Mouse (Mus musculus) olfactory bulb, adult 2 months (tissue): ENCODE results near the gene Olfr571. TPM values are rescaled to one million over a fixed set of nuclear protein-coding genes. Genes with fewer than 3 reads are reported as not detected.

Source experiments
- H3K27ac ChIP-seq: fragments of 200-500 bp; 2 replicates; pipeline ENCODE4 v1.5.1; 2012; ENCODE audit warnings: low read depth, low read length; ENCODE audit not compliant: insufficient read depth
- H3K4me1 ChIP-seq: fragments of 200-500 bp; 2 replicates; pipeline ENCODE4 v1.6.1; 2012; ENCODE audit warnings: low read length; ENCODE audit not compliant: control insufficient read depth, insufficient read depth
- H3K4me3 ChIP-seq: fragments of 200-500 bp; 2 replicates; pipeline ENCODE4 v1.5.1; 2012; ENCODE audit warnings: mild to moderate bottlenecking, low read depth, low read length, moderate library complexity; ENCODE audit not compliant: insufficient read depth
- CTCF ChIP-seq: fragments of 200-500 bp; IDR thresholded peaks from 2 replicates; pipeline ENCODE4 v1.5.1; 2012; ENCODE audit warnings: low read depth, mild to moderate bottlenecking, low read length, moderate library complexity; ENCODE audit not compliant: insufficient read depth
- POLR2A ChIP-seq: fragments of 200-500 bp; IDR thresholded peaks from 2 replicates; pipeline ENCODE4 v1.6.1; 2012; ENCODE audit warnings: mild to moderate bottlenecking, low read depth, low read length, moderate library complexity; ENCODE audit not compliant: insufficient read depth
- WGBS: fragments of 180-500 bp; shearing (Covaris S2); methylation state at CpG from one replicate; pipeline ENCODE4 v1.1.7; 2018; 5-methylcytosine and 5-hydroxymethylcytosine counted together
- polyA plus RNA-seq: library from polyadenylated mRNA; stranded (reverse); fragments of >200 nt; gene quantifications from 2 replicates; pipeline ENCODE4 v1.2.4, GENCODE M21; 2012; ENCODE audit warnings: low replicate concordance; ENCODE audit not compliant: missing spikeins, insufficient read depth, insufficient read length

Olfr571 gene
- polyA plus RNA-seq, result not detected in 2 replicates

DNA sequence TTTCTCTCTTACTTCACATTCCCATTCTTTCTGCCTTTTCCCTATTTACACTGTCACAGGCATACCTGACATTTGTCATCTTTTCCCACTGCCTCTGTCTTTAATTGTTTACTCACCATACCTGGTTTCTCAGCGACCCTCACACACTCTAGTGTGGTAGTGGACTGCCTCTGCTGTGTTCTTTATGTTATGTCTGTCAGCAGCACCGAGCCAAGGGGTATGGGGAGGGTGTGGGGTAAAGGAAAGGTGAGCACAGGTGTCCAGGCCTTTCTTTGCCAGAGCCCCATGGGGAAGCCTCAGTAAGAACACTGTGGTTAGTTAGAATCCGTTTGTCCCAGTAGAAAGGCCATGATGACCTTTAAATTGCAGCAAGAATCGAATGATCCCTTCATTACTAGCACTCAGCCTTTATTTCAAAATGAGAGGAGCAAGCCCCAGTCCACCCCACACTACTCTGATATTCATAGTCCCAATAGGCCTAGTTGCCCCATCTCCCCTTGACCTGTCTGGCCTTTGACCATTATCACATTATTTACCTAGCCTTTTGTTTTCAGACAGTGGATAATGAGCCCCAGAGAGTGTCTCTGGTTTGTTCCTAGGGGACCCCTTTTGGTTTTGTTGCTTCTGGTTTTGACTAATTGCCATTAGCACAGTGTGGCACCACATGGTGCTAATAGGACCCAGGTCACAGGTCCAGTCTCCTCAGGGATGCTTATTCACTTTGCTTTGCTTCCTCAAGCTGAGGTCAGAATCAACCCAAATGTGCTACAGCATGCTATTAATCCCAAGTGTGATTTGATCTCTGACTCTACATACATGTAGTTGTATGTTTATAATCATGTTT, at the start of gene Olfr571:
Gene Olfr571 (minus strand): TSS at position 505 of the 844 bp plus-strand sequence.
- Histone ChIP-seq H3K4me1 (no peaks in the 10 kb centered on the region), H3K4me3 (no peak within 1 kb of the TSS), H3K27ac (no peak within 1 kb of the TSS)
- 68% methylated on average over 4 of the region's 4 CpGs for WGBS
- no peak for TF ChIP-seq CTCF

DNA sequence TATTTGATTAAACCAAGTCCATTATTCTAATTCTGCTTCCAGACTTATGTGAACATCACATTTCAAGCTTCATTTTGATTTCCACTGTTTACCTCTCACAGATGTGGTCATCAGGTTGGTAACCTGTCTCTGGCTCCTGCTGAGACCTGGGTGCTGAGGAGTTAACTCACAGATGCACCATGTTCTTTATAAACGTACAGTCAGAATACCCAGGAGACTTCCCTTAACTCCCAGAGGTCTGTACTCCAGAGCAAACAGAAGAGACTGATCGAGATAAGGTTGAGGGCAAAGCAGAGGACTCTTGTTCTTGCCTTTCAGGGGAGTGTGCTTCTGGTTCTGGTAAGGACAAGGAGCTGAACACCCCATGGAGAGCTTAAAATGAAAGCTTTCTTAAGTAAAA, 45.0 kb upstream of the Olfr571 start, which contains the start of gene Olfr576:
Gene Olfr576 (plus strand): TSS at position 301 of the 400 bp plus-strand sequence.
- Histone ChIP-seq H3K4me3 (no peak within 1 kb of the TSS), H3K27ac (no peak within 1 kb of the TSS), H3K4me1 (no peaks in the 10 kb centered on the region)
- TF ChIP-seq CTCF (no peak), POLR2A (no peak)
- WGBS, result 53% methylated on average over 2 of the region's 2 CpGs

DNA sequence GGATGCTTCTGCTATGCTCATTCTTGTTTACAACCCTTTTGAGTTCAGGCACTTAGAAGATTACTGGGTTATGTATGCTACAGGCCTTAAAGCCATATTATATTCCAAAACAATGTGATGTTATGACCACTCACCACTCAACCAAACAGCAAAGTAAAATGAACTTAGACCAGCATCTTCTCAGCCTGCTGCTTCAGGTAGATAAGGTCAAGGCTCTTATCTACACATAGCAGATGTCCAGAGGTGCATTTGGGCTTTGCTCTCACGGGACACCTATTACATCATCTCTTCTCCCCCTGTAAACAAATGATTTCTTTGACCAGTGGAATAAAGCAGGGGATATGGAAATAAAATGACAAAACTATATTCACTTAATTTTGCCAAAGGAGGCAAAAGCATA, 41.3 kb upstream of the Olfr571 start, which contains the start of gene Olfr575:
Gene Olfr575 (minus strand): TSS at position 183 of the 400 bp plus-strand sequence.
- no peak within 1 kb of the TSS for H3K4me3 ChIP-seq
- no peaks in the 10 kb centered on the region for H3K4me1 ChIP-seq
- no peak within 1 kb of the TSS for H3K27ac ChIP-seq
- TF ChIP-seq CTCF (no peak), POLR2A (no peak)
- 68% methylated on average over 1 of the region's 1 CpGs for WGBS

- Histone ChIP-seq H3K4me1 (no peaks in the 10 kb centered on the region), H3K27ac (no peak overlapping the region), H3K4me3 (no peak overlapping the region)
- 72% methylated on average over 3 of the region's 3 CpGs for WGBS
- no peak for TF ChIP-seq CTCF
- TF ChIP-seq POLR2A, result no peak
These were observed 40.8 kb upstream of the Olfr571 start for GRCm38 (mm10) chr7:102958137-102958536.

GRCm38 (mm10) chr7:102950732-102951131, 33.4 kb upstream of the Olfr571 start:
- TF ChIP-seq CTCF (no peak), POLR2A (no peak)
- Histone ChIP-seq H3K4me3 (no peak overlapping the region), H3K4me1 (no peaks in the 10 kb centered on the region), H3K27ac (no peak overlapping the region)
- 70% methylated on average over 1 of the region's 1 CpGs for whole genome bisulfite sequencing

- 97% methylated on average over 1 of the region's 1 CpGs for WGBS
- H3K4me1 ChIP-seq, result no peaks in the 10 kb centered on the region
- no peak for TF ChIP-seq POLR2A
- no peak for TF ChIP-seq CTCF
- no peak within 1 kb of the TSS for H3K4me3 ChIP-seq
- no peak within 1 kb of the TSS for H3K27ac ChIP-seq
These were observed 30.8 kb upstream of the Olfr571 start, which contains the start of gene Olfr574 for GRCm38 (mm10) chr7:102948167-102948566. Gene Olfr574 (plus strand): TSS chr7:102948467.

DNA sequence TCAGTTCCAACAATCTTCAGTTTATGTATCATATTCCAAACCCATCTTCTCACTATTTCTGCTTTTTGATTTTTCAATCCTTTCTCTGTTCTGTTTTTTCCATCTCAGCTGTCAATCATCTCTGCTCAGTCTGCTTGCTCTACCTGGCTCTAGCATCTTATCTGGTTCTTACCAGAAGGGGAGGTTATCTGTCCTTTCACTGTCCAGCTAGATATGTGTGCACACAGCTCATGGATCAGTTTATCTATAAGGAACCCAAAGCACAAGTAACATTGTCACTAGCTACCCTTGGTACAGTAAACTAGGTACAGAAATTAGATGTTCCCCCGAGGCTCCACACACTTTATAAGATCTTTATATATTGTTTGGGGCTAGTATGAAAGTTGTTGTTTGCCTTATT, 26.1 kb upstream of the Olfr571 start:
- Histone ChIP-seq H3K4me3 (no peak overlapping the region), H3K4me1 (no peaks in the 10 kb centered on the region), H3K27ac (no peak overlapping the region)
- 86% methylated on average over 1 of the region's 1 CpGs for WGBS
- no peak for TF ChIP-seq POLR2A
- no peak for TF ChIP-seq CTCF

GRCm38 (mm10) chr7:102942475-102942874, 25.1 kb upstream of the Olfr571 start, which contains the start of gene Olfr573-ps1:
Gene Olfr573-ps1 (minus strand): TSS chr7:102942575.
- WGBS, result 96% methylated on average over 2 of the region's 2 CpGs
- TF ChIP-seq POLR2A, result no peak
- no peak for TF ChIP-seq CTCF
- Histone ChIP-seq H3K27ac (no peak within 1 kb of the TSS), H3K4me3 (no peak within 1 kb of the TSS), H3K4me1 (no peaks in the 10 kb centered on the region)

GRCm38 (mm10) chr7:102927105-102927504, 9.8 kb upstream of the Olfr571 start:
- TF ChIP-seq CTCF, result no peak
- TF ChIP-seq POLR2A, result no peak
- Histone ChIP-seq H3K4me1 (no peaks in the 10 kb centered on the region), H3K27ac (no peak overlapping the region), H3K4me3 (no peak overlapping the region)
- 65% methylated on average over 3 of the region's 3 CpGs for WGBS
